Mouse (Mus musculus): Measurements from ENCODE around the gene Adamts2. TPM values are rescaled to one million over a fixed set of nuclear protein-coding genes. Genes with fewer than 3 reads are reported as not detected.

Adamts2 gene
- total and polyA plus RNA-seq, 3 experiments = not detected

- Histone ChIP-seq H3K79me2 (replicated peaks; ENCODE audit: control insufficient read depth, extremely low read depth, insufficient read depth, poor library complexity, severe bottlenecking) (no peaks in the 10 kb centered on the region), H3K4me2 (ENCODE audit: insufficient read depth, low read depth, poor library complexity, severe bottlenecking) (no peak overlapping the region), H3K27me3 (replicated peaks) (peaks cover 65% of the 10 kb centered on the region), H3K9ac (ENCODE audit: insufficient read depth, low read depth) (no peak overlapping the region), H3K27ac (ENCODE audit: insufficient read depth, low read depth) (no peak overlapping the region), H3K4me1 (ENCODE audit: control insufficient read depth in 1 of 2, insufficient read depth in 2 of 2) (no peaks in the 10 kb centered on the region), H3K9me3 (replicated peaks; ENCODE audit: low read length) (peaks cover 30% of the 10 kb centered on the region), H3K4me3 (replicated peaks in 1 of 3; ENCODE audit: low read depth in 2 of 3, low read length in 2 of 3, poor library complexity in 1 of 3) (no peak overlapping the region), H3K36me3 (replicated peaks in 1 of 2; ENCODE audit: control insufficient read depth in 1 of 2, insufficient read depth in 1 of 2, low read length in 1 of 2) (no peaks in the 10 kb centered on the region)
- no peak for DNase-seq (ENCODE audit: extremely low read depth)
- dilution Hi-C loops (cut with MboI; ENCODE audit: extremely low pct_ligation_motif_present, extremely low pct_unique_long_range_greater_than_20kb, low sequenced_read_pairs) = no loop called here
- in situ Hi-C loops (cut with MboI; ENCODE audit: low pct_ligation_motif_present, low pct_unique_long_range_greater_than_20kb, low sequenced_read_pairs) = no loop called here
- TF ChIP-seq KAT2A (IDR thresholded peaks at IDR 0.05; ENCODE audit: insufficient replicate concordance, low read length) (no peak), CHD2 (IDR thresholded peaks at IDR 0.05; ENCODE audit: low read length) (no peak), CHD1 (IDR thresholded peaks at IDR 0.05; ENCODE audit: low read depth, low read length) (no peak), BHLHE40 (IDR thresholded peaks at IDR 0.05; ENCODE audit: low read depth, low read length) (no peak), MAFK (IDR thresholded peaks at IDR 0.05; ENCODE audit: insufficient replicate concordance, low read length) (no peak), E2F4 (IDR thresholded peaks at IDR 0.05; ENCODE audit: insufficient replicate concordance, low read depth, low read length) (no peak), MAZ (IDR thresholded peaks at IDR 0.05; ENCODE audit: low read depth, low read length) (no peak), POLR2A (IDR thresholded peaks at IDR 0.05; ENCODE audit: low read depth, low read length) (no peak), RAD21 (IDR thresholded peaks at IDR 0.05; ENCODE audit: low read depth, low read length) (no peak), JUND (conservative IDR thresholded peaks at IDR 0.05; ENCODE audit: low read depth, low read length) (no peak), MYC (IDR thresholded peaks at IDR 0.05; ENCODE audit: low read depth, low read length) (no peak), MEF2A (IDR thresholded peaks at IDR 0.05; ENCODE audit: borderline replicate concordance, low read depth, low read length) (no peak), TBP (conservative IDR thresholded peaks at IDR 0.05; ENCODE audit: low read depth, low read length) (no peak)
These were observed 1.4 kb downstream of the Adamts2 start for GRCm38 (mm10) chr11:50603082-50603910.

- H3K36me3 ChIP-seq (replicated peaks in 1 of 2; ENCODE audit: control insufficient read depth in 1 of 2, insufficient read depth in 1 of 2, low read length in 1 of 2) = no peaks in the 10 kb centered on the region
- no peaks in the 10 kb centered on the region for H3K4me1 ChIP-seq (ENCODE audit: control insufficient read depth in 1 of 2, insufficient read depth in 2 of 2)
- H3K9me3 ChIP-seq (replicated peaks; ENCODE audit: low read length) = peaks cover 25% of the 10 kb centered on the region
- dilution Hi-C loops (cut with MboI; ENCODE audit: extremely low pct_ligation_motif_present, extremely low pct_unique_long_range_greater_than_20kb, low sequenced_read_pairs) = no loop called here
- H3K27me3 ChIP-seq (replicated peaks) = peaks cover 65% of the 10 kb centered on the region
- H3K9ac ChIP-seq (ENCODE audit: insufficient read depth, low read depth) = no peak overlapping the region
- H3K79me2 ChIP-seq (replicated peaks; ENCODE audit: control insufficient read depth, extremely low read depth, insufficient read depth, poor library complexity, severe bottlenecking) = no peaks in the 10 kb centered on the region
- TF ChIP-seq MXI1 (IDR thresholded peaks at IDR 0.05; ENCODE audit: low read depth, low read length) (no peak), SMC3 (IDR thresholded peaks at IDR 0.05; ENCODE audit: low read depth, low read length) (no peak), CHD2 (IDR thresholded peaks at IDR 0.05; ENCODE audit: low read length) (no peak), CHD1 (IDR thresholded peaks at IDR 0.05; ENCODE audit: low read depth, low read length) (no peak), EP300 (IDR thresholded peaks at IDR 0.05; ENCODE audit: low read length) (no peak), MAFK (IDR thresholded peaks at IDR 0.05; ENCODE audit: insufficient replicate concordance, low read length) (no peak), ZC3H11A (IDR thresholded peaks at IDR 0.05; ENCODE audit: low read depth, low read length) (no peak), JUND (conservative IDR thresholded peaks at IDR 0.05; ENCODE audit: low read depth, low read length) (no peak), MYC (IDR thresholded peaks at IDR 0.05; ENCODE audit: low read depth, low read length) (no peak), POLR2AphosphoS2 (IDR thresholded peaks at IDR 0.05; ENCODE audit: low read depth, low read length) (no peak), MEF2A (IDR thresholded peaks at IDR 0.05; ENCODE audit: borderline replicate concordance, low read depth, low read length) (no peak), PAX5 (IDR thresholded peaks at IDR 0.05; ENCODE audit: low read length) (no peak), RCOR1 (conservative IDR thresholded peaks at IDR 0.05; ENCODE audit: low read depth, low read length) (no peak), SIN3A (IDR thresholded peaks at IDR 0.05; ENCODE audit: low read length) (no peak), TCF12 (IDR thresholded peaks at IDR 0.05; ENCODE audit: low read depth, low read length) (no peak), ZKSCAN1 (IDR thresholded peaks at IDR 0.05; ENCODE audit: borderline replicate concordance, low read depth, low read length) (no peak), MAZ (IDR thresholded peaks at IDR 0.05; ENCODE audit: low read depth, low read length) (no peak), ETS1 (conservative IDR thresholded peaks at IDR 0.05; ENCODE audit: low read depth, low read length) (no peak), IRF4 (IDR thresholded peaks at IDR 0.05; ENCODE audit: low read depth, low read length) (no peak), USF1 (IDR thresholded peaks at IDR 0.05; ENCODE audit: low read depth, low read length) (no peak)
- H3K4me3 ChIP-seq (replicated peaks in 1 of 3; ENCODE audit: low read depth in 2 of 3, low read length in 2 of 3, poor library complexity in 1 of 3) = no peak overlapping the region
- no peak overlapping the region for H3K27ac ChIP-seq (ENCODE audit: insufficient read depth, low read depth)
- no peak for DNase-seq (ENCODE audit: extremely low read depth)
- in situ Hi-C loops (cut with MboI; ENCODE audit: low pct_ligation_motif_present, low pct_unique_long_range_greater_than_20kb, low sequenced_read_pairs) = no loop called here
- H3K4me2 ChIP-seq (ENCODE audit: insufficient read depth, low read depth, poor library complexity, severe bottlenecking) = no peak overlapping the region
These were observed 2.5 kb downstream of the Adamts2 start for GRCm38 (mm10) chr11:50604371-50604770.

Data from CH12.LX (cell line).